Mouse (Mus musculus) kidney, embryonic 15.5 days (tissue): ENCODE results near the gene Snw1. TPM values are rescaled to one million over a fixed set of nuclear protein-coding genes. Genes with fewer than 3 reads are reported as not detected.

ENCODE experiments used
- ATAC-seq: fragments of 200-750 bp; cut with Nextera tagmentation; replicated peaks from 2 replicates; pipeline ENCODE4 v1.8.0; 2017; ENCODE audit warnings: moderate TSS enrichment; ENCODE audit not compliant: low FRiP score
- H3K27ac ChIP-seq: fragments of 300-500 bp; sonication (generic); 2 replicates; pipeline ENCODE4 v1.5.1; 2015; ENCODE audit warnings: mild to moderate bottlenecking, inconsistent platforms
- H3K27me3 ChIP-seq: fragments of 300-500 bp; sonication (generic); 2 replicates; pipeline ENCODE4 v1.6.1; 2015; ENCODE audit warnings: inconsistent platforms
- H3K36me3 ChIP-seq: fragments of 300-500 bp; sonication (generic); 2 replicates; pipeline ENCODE4 v1.6.1; 2015; ENCODE audit warnings: inconsistent platforms
- H3K4me1 ChIP-seq: fragments of 300-500 bp; sonication (generic); 2 replicates; pipeline ENCODE4 v1.6.1; 2015; ENCODE audit warnings: inconsistent platforms
- H3K4me2 ChIP-seq: fragments of 300-500 bp; sonication (generic); 2 replicates; pipeline ENCODE4 v1.6.1; 2015; ENCODE audit warnings: moderate library complexity, mild to moderate bottlenecking, inconsistent platforms
- H3K4me3 ChIP-seq: fragments of 300-500 bp; sonication (generic); replicated peaks from 2 replicates; pipeline ENCODE4 v1.5.1; 2015; ENCODE audit warnings: mild to moderate bottlenecking, inconsistent platforms
- H3K9ac ChIP-seq: fragments of 300-500 bp; sonication (generic); 2 replicates; pipeline ENCODE4 v1.6.1; 2015; ENCODE audit warnings: mild to moderate bottlenecking, inconsistent platforms
- H3K9me3 ChIP-seq: fragments of 300-500 bp; sonication (generic); replicated peaks from 2 replicates; pipeline ENCODE4 v1.6.1; 2016; ENCODE audit warnings: inconsistent platforms
- WGBS: fragments of 180-500 bp; shearing (Covaris S2); methylation state at CpG from one replicate; pipeline ENCODE4 v1.1.7; 2015; ENCODE audit warnings: mixed read lengths; 5-methylcytosine and 5-hydroxymethylcytosine counted together
- polyA plus RNA-seq: library from polyadenylated mRNA; unstranded; fragments of >200 nt; fragmentation: Nextera tagmentation; extraction: Ambion mirVana; gene quantifications from 2 replicates; pipeline ENCODE4 v1.2.1, GENCODE M21; 2015

The Snw1 gene
- polyA plus RNA-seq, 1 experiment from 2014 or later: 135 TPM

DNA sequence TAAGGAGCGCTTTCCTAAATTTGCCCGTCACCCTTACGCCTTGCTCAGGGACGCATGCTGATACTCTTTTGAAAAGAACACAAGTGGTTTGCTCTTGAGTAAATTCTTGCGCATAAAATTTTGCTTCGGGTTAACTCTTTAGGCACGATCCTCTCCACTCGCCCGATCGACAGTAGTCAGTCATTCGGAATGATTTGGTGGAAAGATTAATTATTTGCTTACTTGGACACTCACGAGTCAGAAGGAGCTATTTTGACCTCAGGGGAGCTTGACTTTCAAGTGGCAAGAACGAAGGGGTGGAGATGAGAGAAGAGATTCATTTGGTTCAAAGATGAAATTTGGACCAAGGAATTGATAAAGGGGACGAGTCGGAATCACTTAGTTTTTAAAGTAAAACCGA lies 27.9 kb downstream of the Snw1 start:
- Histone ChIP-seq H3K4me3 (peak overlapping the region; percentile 73), H3K27ac (peak overlapping the region; percentile 91; the same call in 1 of the 2 replicates), H3K9ac (peak overlapping the region; percentile 85), H3K4me2 (peak overlapping the region; percentile 78), H3K27me3 (no peaks in the 10 kb centered on the region), H3K36me3 (peaks cover 47% of the 10 kb centered on the region), H3K4me1 (peaks cover 24% of the 10 kb centered on the region), H3K9me3 (no peaks in the 10 kb centered on the region)
- WGBS: 3% methylated on average over 16 of the region's 16 CpGs
- no peak for ATAC-seq

DNA sequence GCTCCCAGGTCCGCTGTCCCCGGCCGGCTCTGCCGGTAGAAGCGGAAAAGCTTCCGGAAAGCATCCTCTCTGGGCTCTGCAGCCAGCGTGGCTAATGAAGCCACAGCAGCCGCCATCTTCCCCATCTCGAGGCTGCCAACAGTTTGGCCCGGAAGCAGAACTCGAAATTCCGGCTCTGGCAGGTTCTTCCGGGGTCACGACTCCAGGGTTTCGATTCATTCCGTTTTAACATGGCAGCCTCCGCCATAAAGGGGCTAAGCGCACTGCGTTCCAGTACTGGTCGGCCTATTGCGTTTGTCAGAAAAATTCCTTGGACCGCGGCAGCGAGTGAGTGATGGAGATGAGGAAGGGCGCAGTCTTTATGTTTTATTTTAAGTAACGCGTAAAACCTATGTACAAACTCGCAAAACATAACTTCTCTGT lies 28.4 kb downstream of the Snw1 start, which contains the start of the genes Slirp and Alkbh1:
TSS of gene Slirp (plus strand) at position 197 of the 423 bp plus-strand sequence.
TSS of gene Alkbh1 (minus strand) at position 318 of the 423 bp plus-strand sequence.
- Histone ChIP-seq H3K9ac (peak within 1 kb of the TSS; percentile 85), H3K9me3 (no peaks in the 10 kb centered on the region), H3K27me3 (no peaks in the 10 kb centered on the region), H3K4me3 (peak within 1 kb of the TSS; percentile 73), H3K4me1 (peaks cover 24% of the 10 kb centered on the region), H3K27ac (peak within 1 kb of the TSS; percentile 91), H3K4me2 (peak within 1 kb of the TSS; percentile 78), H3K36me3 (peaks cover 47% of the 10 kb centered on the region)
- under 1% methylated on average over 28 of the region's 28 CpGs for WGBS
- peak; percentile 91 for ATAC-seq

DNA sequence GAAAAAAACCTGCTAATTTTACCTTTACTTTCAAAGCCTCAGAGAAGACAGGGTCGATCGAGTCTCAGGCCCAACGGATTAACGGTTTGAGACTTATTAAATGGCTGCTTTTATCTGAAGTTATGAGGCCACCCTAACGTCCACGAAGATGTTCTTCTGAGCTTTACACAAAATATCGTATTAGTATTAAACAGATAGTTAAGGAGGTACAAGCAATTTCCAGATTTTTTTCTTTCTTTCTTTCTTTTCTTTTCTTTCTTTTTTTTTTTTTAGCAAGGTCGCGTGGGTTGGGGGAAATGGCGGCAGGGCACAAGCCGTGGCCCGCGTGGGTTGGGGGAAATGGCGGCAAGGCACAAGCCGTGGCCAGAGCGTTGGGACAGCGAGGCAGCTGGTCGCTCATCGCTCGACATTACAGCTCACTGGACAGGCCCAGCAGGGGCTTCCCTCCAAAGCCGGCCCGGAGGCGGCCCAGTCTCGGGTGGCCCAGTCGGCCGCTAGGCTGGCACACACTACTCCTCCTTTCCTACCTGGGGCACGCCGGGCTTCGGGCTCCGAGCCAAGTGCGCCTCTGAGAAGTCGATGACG lies 28.9 kb downstream of the Snw1 start:
- Histone ChIP-seq H3K27ac (peak overlapping the region; percentile 91), H3K27me3 (no peaks in the 10 kb centered on the region), H3K4me1 (peaks cover 24% of the 10 kb centered on the region), H3K4me2 (peak overlapping the region; percentile 78), H3K4me3 (peak overlapping the region; percentile 73), H3K36me3 (peaks cover 47% of the 10 kb centered on the region), H3K9me3 (no peaks in the 10 kb centered on the region), H3K9ac (peak overlapping the region; percentile 85)
- peak; percentile 83 for ATAC-seq
- WGBS: under 1% methylated on average over 33 of the region's 33 CpGs

DNA sequence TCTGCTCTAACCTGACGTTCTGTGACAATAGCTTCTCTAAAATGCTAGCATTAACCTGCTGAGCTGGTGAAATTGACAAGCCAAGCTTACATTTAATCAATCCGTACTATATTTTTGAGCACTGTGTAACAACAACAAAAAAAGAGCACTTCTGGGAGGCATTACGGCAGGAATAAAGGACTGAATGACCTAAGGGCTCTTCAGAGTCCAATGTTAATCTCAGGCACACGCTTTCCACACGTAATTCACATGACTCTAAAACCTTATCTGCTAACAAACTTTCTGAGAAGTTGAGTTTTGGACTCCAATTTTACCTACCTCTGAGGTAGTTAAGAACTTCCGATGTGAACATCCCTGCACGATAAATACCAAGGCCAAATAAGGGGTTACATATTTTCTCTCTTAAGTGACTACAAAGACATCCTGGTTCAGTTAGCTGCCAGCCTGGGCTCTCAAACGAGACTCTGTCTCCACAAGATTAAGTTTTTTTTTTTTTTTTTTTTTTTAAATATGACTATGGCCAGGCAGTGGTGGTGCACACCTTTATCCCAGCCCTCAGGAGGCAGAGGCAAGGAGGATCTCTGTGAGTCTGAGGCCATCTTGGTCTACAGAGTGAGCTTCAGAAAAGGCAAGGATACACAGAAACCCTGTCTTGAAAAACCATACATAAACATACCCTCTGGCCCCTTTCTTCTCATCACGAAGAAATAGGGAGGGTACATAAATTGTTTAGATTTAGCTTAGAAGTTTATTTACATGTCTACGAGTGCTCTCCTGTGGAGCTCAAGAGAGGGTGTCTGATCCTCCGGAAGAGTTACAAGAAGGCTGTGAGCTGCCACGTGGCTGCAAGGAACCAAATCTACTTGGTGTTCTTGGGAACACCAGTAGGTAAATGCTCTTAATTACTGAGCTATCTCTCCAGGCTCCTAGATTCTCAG lies 29.6 kb downstream of the Snw1 start:
- Histone ChIP-seq H3K27me3 (no peaks in the 10 kb centered on the region), H3K9me3 (no peaks in the 10 kb centered on the region), H3K4me2 (peak overlapping the region; percentile 78), H3K27ac (peak overlapping the region; percentile 56), H3K9ac (peak overlapping the region; percentile 85), H3K4me3 (peak overlapping the region; percentile 73), H3K4me1 (peaks cover 24% of the 10 kb centered on the region), H3K36me3 (peaks cover 47% of the 10 kb centered on the region)
- WGBS: 19% methylated on average over 12 of the region's 12 CpGs
- ATAC-seq: no peak

DNA sequence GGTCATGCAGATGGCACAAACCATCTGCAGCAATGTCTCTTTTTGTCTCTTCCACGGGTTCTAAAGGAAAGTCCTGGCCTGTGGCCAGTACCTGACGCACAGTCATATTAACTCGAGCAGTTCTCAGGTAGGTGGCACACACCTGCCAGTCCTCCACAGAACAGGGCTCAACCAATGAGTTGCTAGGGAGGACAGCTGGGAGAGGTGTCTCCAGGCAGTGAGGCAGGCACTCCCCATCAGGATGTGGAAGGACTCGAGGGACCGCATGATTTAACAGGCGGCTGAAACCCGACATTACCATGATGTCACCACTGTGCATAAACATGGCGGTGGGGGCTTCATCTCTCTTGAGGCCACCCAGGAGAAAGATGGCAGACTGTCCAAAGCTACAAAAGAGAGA lies 43.2 kb downstream of the Snw1 start:
- Histone ChIP-seq H3K9ac (no peak overlapping the region), H3K36me3 (peaks cover 97% of the 10 kb centered on the region), H3K27me3 (no peaks in the 10 kb centered on the region), H3K9me3 (no peaks in the 10 kb centered on the region), H3K4me3 (no peak overlapping the region), H3K4me2 (no peak overlapping the region), H3K4me1 (no peaks in the 10 kb centered on the region), H3K27ac (no peak overlapping the region)
- 74% methylated on average over 8 of the region's 8 CpGs for WGBS
- ATAC-seq: no peak

DNA sequence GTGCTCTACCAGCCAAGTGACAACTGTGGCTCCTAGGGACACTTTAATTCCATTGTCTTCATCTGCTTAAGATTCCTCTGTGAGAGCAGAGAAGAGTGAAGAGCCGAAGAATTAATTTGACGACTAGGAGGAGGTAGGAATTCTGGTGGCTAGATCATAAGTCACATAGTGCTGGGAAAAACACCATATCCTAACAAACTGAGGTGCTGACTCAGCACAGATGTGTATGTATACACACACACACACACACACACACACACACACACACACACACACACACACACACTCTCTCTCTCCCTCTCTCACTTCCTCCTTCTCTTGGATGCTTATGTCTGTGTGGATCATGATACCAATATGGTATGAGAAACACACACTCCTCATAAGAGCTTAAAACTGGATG lies 43.8 kb downstream of the Snw1 start:
- Histone ChIP-seq H3K9ac (no peak overlapping the region), H3K27me3 (no peaks in the 10 kb centered on the region), H3K9me3 (no peaks in the 10 kb centered on the region), H3K27ac (no peak overlapping the region), H3K4me3 (no peak overlapping the region), H3K36me3 (peaks cover 97% of the 10 kb centered on the region), H3K4me2 (no peak overlapping the region), H3K4me1 (no peaks in the 10 kb centered on the region)
- no peak for ATAC-seq
- WGBS: 89% methylated on average over 2 of the region's 2 CpGs

DNA sequence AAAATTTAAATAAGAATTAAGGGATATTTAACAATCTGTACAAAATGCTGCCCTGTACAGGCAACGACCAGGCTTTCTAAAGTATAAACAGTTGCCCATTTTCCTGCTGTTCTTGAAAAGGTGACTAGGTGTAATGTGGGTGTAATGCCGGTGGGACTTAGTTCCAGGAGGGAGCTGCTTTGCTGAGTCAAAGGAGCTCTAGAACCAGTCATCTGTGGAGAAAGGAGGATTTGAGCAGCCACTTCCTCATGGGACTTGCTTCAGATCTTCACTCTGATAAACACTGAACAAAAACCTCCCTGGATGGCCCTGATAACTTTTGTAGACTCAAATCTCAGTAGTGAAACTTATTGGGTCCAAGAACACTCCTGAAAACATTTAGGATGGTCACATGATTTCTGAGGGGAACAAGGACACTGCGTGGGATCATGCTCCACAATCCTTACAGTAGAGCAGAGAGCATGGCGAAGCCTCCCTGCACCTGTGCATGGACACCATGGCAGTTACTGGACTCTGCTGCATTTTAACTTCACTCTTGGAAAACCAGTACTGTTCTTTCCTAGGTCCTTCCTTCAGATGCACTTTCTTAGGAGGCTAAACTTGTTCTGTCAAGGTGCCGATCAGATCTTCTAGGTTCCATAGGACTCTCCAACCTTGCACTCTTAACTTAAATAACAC lies 45.6 kb downstream of the Snw1 start:
- H3K9ac ChIP-seq: no peak overlapping the region
- ATAC-seq: no peak
- no peaks in the 10 kb centered on the region for H3K4me1 ChIP-seq
- no peaks in the 10 kb centered on the region for H3K9me3 ChIP-seq
- peaks cover 87% of the 10 kb centered on the region for H3K36me3 ChIP-seq
- H3K27ac ChIP-seq: 0 out of 2 replicates have a peak overlapping the region, but pooled peaks have one; percentile 10
- H3K27me3 ChIP-seq: no peaks in the 10 kb centered on the region
- H3K4me2 ChIP-seq: no peak overlapping the region
- no peak overlapping the region for H3K4me3 ChIP-seq
- WGBS: 88% methylated on average over 5 of the region's 5 CpGs

DNA sequence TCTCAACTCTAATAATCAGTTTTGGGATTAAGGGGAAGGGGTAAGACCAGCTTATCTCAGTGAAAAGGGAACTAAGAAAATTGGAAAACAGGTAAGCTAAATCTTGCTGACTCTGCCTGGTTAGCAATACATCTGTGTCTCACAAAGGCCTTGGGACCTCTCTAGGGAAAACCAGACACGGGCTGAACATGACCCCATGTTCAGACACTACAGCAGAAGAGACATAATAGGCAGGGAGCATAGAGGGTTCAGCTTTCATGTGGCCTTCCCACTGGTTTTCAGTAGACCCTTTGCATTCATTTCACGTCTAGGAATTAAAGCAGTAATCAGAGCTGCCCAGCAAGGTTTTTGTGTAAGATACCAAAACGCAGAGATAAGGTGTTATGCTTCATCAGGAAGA lies 47.6 kb downstream of the Snw1 start:
- Histone ChIP-seq H3K36me3 (peaks cover 67% of the 10 kb centered on the region), H3K9me3 (no peaks in the 10 kb centered on the region), H3K4me3 (no peak overlapping the region), H3K4me1 (no peaks in the 10 kb centered on the region), H3K27me3 (no peaks in the 10 kb centered on the region), H3K4me2 (no peak overlapping the region), H3K9ac (no peak overlapping the region), H3K27ac (no peak overlapping the region)
- no peak for ATAC-seq
- WGBS: 34% methylated on average over 3 of the region's 3 CpGs

DNA sequence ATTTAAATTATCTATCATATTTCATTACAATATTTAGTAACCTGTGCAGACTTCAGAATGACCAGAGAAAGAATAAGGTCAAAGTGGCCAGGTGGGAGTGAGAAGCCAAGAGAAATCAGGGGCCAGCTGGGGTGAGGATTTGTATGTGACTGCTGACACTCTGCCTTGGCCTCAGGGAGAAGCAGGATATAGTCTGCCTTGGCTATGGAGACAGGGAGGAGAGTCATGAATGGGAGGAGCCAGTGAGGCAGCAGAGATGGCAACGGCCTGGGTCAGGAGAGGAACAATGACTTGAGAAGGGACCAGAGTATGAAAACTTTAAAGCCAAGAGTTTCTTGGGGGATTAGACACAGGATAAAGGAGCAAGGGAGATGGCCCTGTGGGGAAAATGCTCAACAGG lies 48.4 kb downstream of the Snw1 start:
- Histone ChIP-seq H3K9me3 (no peaks in the 10 kb centered on the region), H3K27ac (no peak overlapping the region), H3K4me3 (no peak overlapping the region), H3K4me2 (no peak overlapping the region), H3K4me1 (0 out of 2 replicates have a peak, but pooled peaks cover 7% of the 10 kb centered on the region), H3K27me3 (no peaks in the 10 kb centered on the region), H3K9ac (no peak overlapping the region), H3K36me3 (peaks cover 59% of the 10 kb centered on the region)
- WGBS: 56% methylated on average over 1 of the region's 1 CpGs
- no peak for ATAC-seq

DNA sequence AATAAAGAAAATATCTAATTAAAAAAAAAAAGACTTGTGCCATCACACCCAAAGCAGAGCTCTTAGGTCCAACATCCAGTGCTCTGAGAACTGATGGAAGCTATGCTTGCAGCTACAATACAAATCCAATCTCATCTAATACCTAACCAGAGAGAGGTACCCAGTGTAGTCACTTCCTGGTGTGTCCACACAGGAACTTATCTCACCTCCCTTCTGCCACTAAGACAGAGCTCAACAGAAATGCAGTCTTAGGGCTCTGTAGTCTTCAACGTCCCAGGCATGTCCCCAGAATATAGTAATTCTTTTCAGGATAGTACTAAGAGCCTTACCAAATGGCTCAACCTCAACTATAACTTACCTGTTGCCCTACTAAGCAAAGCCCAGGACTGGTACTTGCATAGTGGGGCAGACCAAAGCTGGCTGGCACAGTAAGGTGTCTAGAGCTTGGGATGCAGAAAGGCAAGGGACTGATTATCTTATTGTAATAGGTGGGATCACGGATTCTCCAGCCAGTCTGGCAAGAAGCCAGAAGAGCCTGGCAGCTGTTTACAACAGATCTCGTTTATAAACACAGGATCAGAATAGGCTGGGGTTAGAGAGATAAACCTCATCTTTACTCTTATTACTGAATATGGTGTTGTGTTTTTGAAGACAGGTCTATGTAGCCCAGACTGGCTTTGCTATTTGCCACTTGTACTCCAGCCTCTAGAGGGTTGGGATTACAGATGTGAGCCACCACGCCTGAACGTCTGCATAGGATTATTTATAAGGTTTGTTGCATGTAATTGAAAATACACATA lies 50.2 kb downstream of the Snw1 start:
- Histone ChIP-seq H3K27ac (no peak overlapping the region), H3K9ac (no peak overlapping the region), H3K27me3 (no peaks in the 10 kb centered on the region), H3K36me3 (peaks cover 41% of the 10 kb centered on the region), H3K4me1 (0 out of 2 replicates have a peak, but pooled peaks cover 8% of the 10 kb centered on the region), H3K4me2 (no peak overlapping the region), H3K4me3 (no peak overlapping the region), H3K9me3 (no peaks in the 10 kb centered on the region)
- no peak for ATAC-seq
- 81% methylated on average over 5 of the region's 5 CpGs for WGBS

DNA sequence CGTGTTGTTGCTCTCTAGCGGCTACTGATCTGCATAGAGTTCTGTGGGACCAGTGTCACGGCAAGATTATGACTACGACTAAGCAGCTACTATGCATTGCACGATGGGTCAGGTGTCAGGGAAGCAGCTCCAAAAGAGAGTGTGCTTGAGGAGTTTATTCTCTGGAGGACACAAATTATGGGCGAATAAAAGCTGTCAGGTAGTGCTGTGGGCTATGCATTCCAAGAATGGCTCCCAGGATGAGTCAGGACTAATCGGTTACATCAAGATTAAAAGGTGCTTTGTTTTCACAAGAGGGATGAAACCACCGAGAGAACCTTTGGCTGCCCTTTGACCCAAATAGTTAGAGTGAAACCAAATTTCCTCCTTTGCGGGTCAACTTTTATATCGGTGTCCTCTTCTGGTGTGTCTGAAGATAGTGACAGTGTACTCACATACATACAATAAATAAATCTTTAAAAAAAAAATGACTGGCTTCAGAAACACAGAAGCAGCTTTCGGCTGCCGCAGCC lies 52.0 kb downstream of the Snw1 start:
- Histone ChIP-seq H3K36me3 (peaks cover 24% of the 10 kb centered on the region), H3K27me3 (no peaks in the 10 kb centered on the region), H3K4me2 (no peak overlapping the region), H3K9ac (no peak overlapping the region), H3K4me3 (no peak overlapping the region), H3K4me1 (0 out of 2 replicates have a peak, but pooled peaks cover 8% of the 10 kb centered on the region), H3K27ac (no peak overlapping the region), H3K9me3 (no peaks in the 10 kb centered on the region)
- WGBS: 62% methylated on average over 12 of the region's 12 CpGs
- no peak for ATAC-seq
